Mouse (Mus musculus) lung, postnatal 25 days (tissue): ENCODE results near the gene Spata17.
"Not testable (repeated sequence)": the region's sequence is repeated elsewhere in the genome, so short reads cannot be mapped to it uniquely, and the experiment has no call there.

ENCODE experiments used
- DNase-seq: peaks from one replicate; pipeline ENCODE4 v3.0.0; 2022; ENCODE audit warnings: low spot score

Spata17 gene

GRCm38 (mm10) chr1:187175991-187176390, 39.3 kb downstream of the Spata17 start:
- DNase-seq, result no peak

GRCm38 (mm10) chr1:187170361-187170760, 44.9 kb downstream of the Spata17 start:
- no peak for DNase-seq

DNA sequence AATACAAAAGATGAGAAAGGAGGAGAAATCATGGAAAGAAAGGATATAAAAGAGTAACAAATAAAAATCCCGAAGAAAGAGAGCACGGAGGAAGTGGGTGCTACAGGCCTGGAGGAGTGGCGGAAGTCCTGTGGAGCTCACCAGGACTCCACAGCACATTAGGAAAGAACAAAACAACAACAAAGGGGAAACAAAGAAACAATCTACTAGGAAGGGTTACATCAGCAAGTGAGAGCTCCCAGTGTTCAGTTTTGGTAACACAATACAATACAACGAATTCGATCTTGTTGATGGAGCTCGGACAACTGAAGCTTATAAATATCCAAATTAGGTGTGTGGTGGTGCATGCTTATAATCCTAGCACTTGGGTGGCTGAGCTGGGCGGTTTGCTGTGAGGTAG, 45.6 kb downstream of the Spata17 start:
- no peak for DNase-seq

DNA sequence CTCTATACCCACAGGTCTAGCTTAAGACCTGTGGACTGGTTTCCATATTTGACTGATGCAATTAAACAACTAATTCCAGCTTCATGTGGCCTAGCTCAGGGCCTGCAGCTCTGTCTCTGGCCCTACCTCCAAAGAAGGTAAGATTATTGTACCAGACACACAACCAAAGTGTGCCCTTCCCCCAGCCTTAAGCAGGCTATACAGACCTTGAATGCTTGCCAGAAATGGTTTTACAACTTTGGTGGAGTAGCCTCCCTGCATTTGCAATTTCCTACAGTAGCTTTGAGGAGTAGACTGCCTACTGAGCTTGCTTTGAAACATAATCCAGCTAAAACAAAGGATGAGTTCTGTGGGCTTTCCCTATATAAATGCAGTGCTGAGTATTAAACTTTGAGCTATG, 51.7 kb downstream of the Spata17 start:
- DNase-seq, result no peak

DNA sequence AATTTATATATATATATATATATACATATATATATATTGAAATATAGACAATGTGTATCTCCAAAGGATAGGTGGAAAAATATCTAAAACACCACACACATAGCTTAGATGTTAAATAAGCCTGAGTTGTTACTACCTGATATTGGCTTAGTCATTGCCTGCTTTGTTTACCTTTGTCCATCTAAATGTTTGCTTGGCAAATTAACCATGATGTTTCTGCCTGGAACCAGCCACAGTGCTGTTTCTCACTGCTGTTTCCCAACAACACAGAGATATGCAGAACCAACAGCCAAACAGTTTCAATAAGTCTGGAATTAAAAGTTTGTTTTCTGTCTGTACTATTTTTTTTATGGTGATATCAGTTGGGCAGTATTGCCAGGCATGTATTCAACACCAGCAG, 59.6 kb downstream of the Spata17 start:
- no peak for DNase-seq

GRCm38 (mm10) chr1:187153681-187154080, 61.6 kb downstream of the Spata17 start:
- no peak for DNase-seq

GRCm38 (mm10) chr1:187152571-187152970, 62.7 kb downstream of the Spata17 start:
- no peak for DNase-seq

DNA sequence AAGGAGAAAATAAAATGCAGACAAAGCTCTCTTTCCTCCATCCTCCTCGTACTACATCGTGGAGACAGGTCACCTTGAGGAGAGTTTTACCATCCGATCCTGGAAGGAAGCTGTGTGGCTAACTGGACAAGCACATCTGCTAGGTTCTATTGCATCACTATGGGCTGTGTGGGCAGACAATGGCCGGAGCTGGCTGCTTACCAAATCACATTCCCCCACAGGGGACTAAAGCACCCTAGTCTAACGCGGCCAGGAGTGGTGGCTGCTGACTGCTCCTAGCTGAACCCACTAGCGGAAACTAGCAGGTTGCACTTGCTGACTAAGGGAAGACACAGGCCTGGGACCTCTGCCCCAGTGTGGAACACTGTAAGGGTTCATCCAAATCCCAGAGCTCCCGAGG, 72.3 kb downstream of the Spata17 start:
- DNase-seq, result no peak

DNA sequence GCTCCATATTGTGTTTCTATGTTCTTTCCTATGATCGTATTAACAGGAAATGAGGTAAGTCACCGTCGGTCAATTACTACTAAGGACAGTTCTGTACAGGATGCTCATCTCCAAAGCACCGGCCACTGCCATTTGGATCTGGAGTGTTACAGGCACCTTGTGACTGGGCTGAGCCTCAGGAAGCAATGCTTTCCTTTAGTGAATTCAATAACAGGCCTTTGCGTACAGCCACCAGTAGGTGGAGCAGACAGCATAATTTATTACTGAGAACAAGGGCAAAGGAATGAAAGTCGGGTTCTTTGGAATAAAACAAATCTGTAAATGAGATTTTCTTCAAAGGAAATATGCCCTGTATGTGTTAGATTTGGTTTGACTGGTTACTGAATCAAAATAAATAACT, 77.8 kb downstream of the Spata17 start:
- DNase-seq, result peak; percentile 64

DNA sequence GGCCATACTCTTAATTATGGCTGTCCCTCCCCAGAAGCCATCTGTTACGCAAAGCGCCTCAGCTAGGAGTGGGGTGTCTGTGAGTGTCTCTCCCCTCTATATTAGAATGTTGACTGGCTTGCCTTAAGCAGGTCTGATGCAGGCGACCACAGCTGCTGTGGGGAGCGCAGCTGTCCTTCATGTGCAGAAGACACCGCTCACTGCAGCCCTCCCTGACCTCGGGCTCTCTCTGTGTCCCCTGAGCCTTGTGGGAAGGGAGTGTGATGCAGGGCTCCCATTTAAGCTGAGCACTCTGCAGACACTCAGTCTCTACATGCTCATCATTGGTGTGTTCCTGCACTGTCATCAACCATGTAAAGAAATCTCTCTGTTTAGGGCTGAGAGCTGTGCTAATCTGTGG, 79.4 kb downstream of the Spata17 start:
- DNase-seq, result no peak

GRCm38 (mm10) chr1:187133841-187134240, 81.4 kb downstream of the Spata17 start:
- no peak for DNase-seq

- no peak for DNase-seq
Observed at GRCm38 (mm10) chr1:187132348-187132747, 82.9 kb downstream of the Spata17 start.

DNA sequence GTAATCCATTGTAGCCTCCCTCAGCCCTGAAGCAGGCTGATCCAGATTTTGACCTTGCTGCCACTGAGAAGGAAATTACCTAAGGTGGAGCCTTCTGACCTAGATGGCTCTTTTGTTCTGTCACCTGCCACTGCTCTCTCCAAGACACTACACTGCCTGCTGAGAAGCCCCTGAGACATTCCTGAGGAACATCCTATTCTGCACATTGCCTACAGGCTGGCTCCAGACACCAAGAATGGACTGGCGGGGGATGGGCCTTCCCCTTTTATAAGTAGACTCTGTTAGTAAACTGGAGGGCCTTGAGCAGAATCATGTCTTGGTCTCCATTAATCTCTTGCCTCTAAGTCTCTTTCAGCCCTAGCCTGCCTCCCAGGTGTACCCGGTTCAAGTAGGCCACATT, 87.7 kb downstream of the Spata17 start:
- DNase-seq, result not testable (repeated sequence)

- no peak for DNase-seq
Observed at GRCm38 (mm10) chr1:187125733-187126132, 89.5 kb downstream of the Spata17 start.

- DNase-seq, result no peak
Observed at GRCm38 (mm10) chr1:187124967-187125366, 90.3 kb downstream of the Spata17 start.

DNA sequence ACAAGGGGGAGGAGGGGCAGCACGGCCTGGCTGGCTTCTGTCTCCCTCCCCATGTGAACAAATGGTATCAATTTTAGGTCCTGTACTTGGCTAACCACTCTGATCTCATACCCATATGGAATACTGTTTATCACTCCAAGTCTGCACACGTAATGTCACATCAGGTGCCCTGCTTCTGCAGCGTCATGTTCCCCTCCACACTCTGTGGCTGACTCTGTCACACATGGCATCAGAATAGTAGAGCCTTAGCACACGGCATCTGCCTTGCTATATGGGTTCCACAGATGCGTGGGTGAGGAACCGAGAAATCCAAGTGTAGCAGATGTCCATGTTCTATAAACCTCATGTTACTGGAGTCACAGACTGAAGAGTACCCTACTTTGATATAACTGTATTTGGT, 96.0 kb downstream of the Spata17 start:
- DNase-seq, result no peak

GRCm38 (mm10) chr1:187118108-187118507, 97.2 kb downstream of the Spata17 start:
- DNase-seq, result peak; percentile 31

DNA sequence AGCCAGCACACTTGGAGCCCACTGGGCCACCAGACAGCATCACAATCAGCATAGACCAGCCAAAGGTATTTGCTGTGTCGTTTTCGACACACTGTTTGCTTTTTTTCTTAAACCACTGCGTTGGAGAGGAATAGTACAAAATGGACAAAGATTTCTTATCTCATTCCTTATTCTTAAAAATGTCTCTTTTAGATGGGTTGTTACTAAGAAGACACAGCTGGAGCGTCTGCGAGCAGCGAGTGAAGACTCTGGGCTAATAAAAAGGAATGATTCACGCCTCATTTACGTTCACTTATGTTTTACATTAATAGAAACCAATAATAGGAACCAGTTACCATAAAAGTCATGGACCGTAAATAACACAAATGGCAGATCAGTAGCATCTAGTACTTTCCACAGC, 101.5 kb downstream of the Spata17 start:
- DNase-seq, result no peak

- no peak for DNase-seq
Observed at GRCm38 (mm10) chr1:187102130-187102529, 113.1 kb downstream of the Spata17 start.

DNA sequence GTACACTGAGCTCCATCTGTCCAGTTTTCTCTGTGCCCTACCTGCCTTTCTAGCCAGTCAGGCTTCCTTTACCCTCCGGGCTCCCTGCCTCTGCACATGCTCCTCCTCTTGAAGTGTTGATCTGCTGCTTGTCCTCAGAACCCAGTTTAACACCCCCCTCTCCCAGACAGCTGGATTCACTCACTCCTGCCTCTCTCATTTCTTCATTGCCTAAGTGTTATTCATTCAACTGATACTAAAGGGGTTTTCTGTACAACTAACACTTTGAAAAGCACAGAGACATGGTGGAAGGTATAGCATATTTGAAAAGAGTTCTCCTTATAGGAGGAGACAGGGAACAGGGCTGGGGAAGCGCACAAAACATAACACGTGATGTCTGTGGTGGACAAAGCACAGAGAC, 114.1 kb downstream of the Spata17 start:
- DNase-seq, result peak; percentile 10

- no peak for DNase-seq
Observed at GRCm38 (mm10) chr1:187100624-187101023, 114.6 kb downstream of the Spata17 start.

DNA sequence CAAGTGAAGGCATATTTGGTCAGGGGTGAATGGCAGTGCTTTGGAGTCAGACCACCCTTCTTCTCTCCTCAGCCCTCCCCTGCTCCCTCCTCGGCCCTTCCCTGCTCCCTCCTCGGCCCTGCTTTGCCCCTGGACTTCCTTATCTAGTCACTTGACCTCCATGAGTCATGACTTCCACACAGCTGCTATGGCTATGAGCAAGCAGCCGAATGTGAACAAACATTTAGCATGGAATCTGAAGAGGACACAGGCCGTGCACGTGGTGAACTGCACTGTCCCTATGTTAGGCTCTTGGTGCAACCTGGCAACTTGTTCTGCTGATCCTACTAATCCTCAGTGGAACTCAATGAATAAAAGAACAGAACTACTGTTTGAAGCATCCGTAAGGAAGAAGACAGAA, 117.0 kb downstream of the Spata17 start:
- no peak for DNase-seq

GRCm38 (mm10) chr1:187092546-187092945, 122.7 kb downstream of the Spata17 start:
- DNase-seq, result no peak

GRCm38 (mm10) chr1:187088660-187089395, 126.4 kb downstream of the Spata17 start:
- DNase-seq, result no peak
